Mouse (Mus musculus) forebrain, embryonic 12.5 days (tissue): ENCODE measurements at regions not wholly inside any gene's neighbourhood (a gene's known extent, or its start where the extent isn't known, plus 50 kb on each side); places are given as distances from the start of the nearest gene placed in this dataset.

ENCODE experiments used
- ATAC-seq: fragments of 200-750 bp; cut with Nextera tagmentation; 2 replicates; pipeline ENCODE4 v1.8.0; 2017; ENCODE audit warnings: moderate TSS enrichment; ENCODE audit not compliant: low FRiP score
- H3K27ac ChIP-seq: fragments of 300-500 bp; sonication (generic); 2 replicates; pipeline ENCODE4 v1.5.1; 2016; ENCODE audit warnings: mild to moderate bottlenecking
- H3K27me3 ChIP-seq: fragments of 300-500 bp; sonication (generic); 2 replicates; pipeline ENCODE4 v1.6.1; 2016; ENCODE audit warnings: mild to moderate bottlenecking
- H3K36me3 ChIP-seq: fragments of 300-500 bp; sonication (generic); replicated peaks from 2 replicates; pipeline ENCODE4 v1.6.1; 2016; ENCODE audit warnings: mild to moderate bottlenecking
- H3K4me1 ChIP-seq: fragments of 300-500 bp; sonication (generic); 2 replicates; pipeline ENCODE4 v1.6.1; 2016
- H3K4me2 ChIP-seq: fragments of 300-500 bp; sonication (generic); 2 replicates; pipeline ENCODE4 v1.6.1; 2016; ENCODE audit warnings: mild to moderate bottlenecking, moderate library complexity
- H3K4me3 ChIP-seq: fragments of 300-500 bp; sonication (generic); replicated peaks from 2 replicates; pipeline ENCODE4 v1.5.1; 2016; ENCODE audit warnings: mild to moderate bottlenecking
- H3K9ac ChIP-seq: fragments of 300-500 bp; sonication (generic); 2 replicates; pipeline ENCODE4 v1.6.1; 2016; ENCODE audit warnings: mild to moderate bottlenecking
- H3K9me3 ChIP-seq: fragments of 300-500 bp; sonication (generic); 2 replicates; pipeline ENCODE4 v1.6.1; 2016
- WGBS: fragments of 180-500 bp; shearing (Covaris S2); methylation state at CpG from one replicate; pipeline ENCODE4 v1.1.7; 2016; 5-methylcytosine and 5-hydroxymethylcytosine counted together

- H3K27ac ChIP-seq, result 0 out of 2 replicates have a peak overlapping the region, but pooled peaks have one; percentile 25
- 45% methylated on average over 9 of the region's 9 CpGs for WGBS
- H3K4me2 ChIP-seq, result no peak overlapping the region
- peak; percentile 85 for ATAC-seq
- no peak overlapping the region for H3K9ac ChIP-seq
- H3K27me3 ChIP-seq, result no peaks in the 10 kb centered on the region
- H3K9me3 ChIP-seq, result no peaks in the 10 kb centered on the region
- no peak overlapping the region for H3K4me3 ChIP-seq
- peaks cover 7% of the 10 kb centered on the region; the same call in 1 of the 2 replicates for H3K4me1 ChIP-seq
- H3K36me3 ChIP-seq, result no peaks in the 10 kb centered on the region
Observed at GRCm38 (mm10) chr17:9848559-9849357, 179.2 kb upstream of the Pabpc6 start.

- no peak for ATAC-seq
- no peaks in the 10 kb centered on the region for H3K27me3 ChIP-seq
- no peaks in the 10 kb centered on the region for H3K36me3 ChIP-seq
- H3K9ac ChIP-seq, result no peak overlapping the region
- H3K4me3 ChIP-seq, result no peak overlapping the region
- H3K4me1 ChIP-seq, result peaks cover 7% of the 10 kb centered on the region; the same call in 1 of the 2 replicates
- no peaks in the 10 kb centered on the region for H3K9me3 ChIP-seq
- no peak overlapping the region for H3K4me2 ChIP-seq
- H3K27ac ChIP-seq, result no peak overlapping the region
- WGBS, result 79% methylated on average over 4 of the region's 4 CpGs
Observed at GRCm38 (mm10) chr17:9845451-9846075, 176.0 kb upstream of the Pabpc6 start.

- Histone ChIP-seq H3K4me1 (no peaks in the 10 kb centered on the region), H3K36me3 (no peaks in the 10 kb centered on the region), H3K27me3 (no peaks in the 10 kb centered on the region), H3K27ac (no peak overlapping the region), H3K4me2 (no peak overlapping the region), H3K4me3 (no peak overlapping the region), H3K9ac (no peak overlapping the region), H3K9me3 (no peaks in the 10 kb centered on the region)
- no peak for ATAC-seq
- WGBS, result 90% methylated on average over 2 of the region's 2 CpGs
Observed at GRCm38 (mm10) chr17:9841103-9841502, 171.6 kb upstream of the Pabpc6 start.

- no peak for ATAC-seq
- Histone ChIP-seq H3K27me3 (no peaks in the 10 kb centered on the region), H3K4me3 (no peak overlapping the region), H3K9me3 (no peaks in the 10 kb centered on the region), H3K4me1 (no peaks in the 10 kb centered on the region), H3K4me2 (no peak overlapping the region), H3K36me3 (no peaks in the 10 kb centered on the region), H3K27ac (no peak overlapping the region), H3K9ac (no peak overlapping the region)
- 86% methylated on average over 7 of the region's 7 CpGs for WGBS
Observed at GRCm38 (mm10) chr17:9839256-9839655, 169.7 kb upstream of the Pabpc6 start.

GRCm38 (mm10) chr17:9836995-9837842, 167.7 kb upstream of the Pabpc6 start:
- H3K9ac ChIP-seq, result no peak overlapping the region
- no peaks in the 10 kb centered on the region for H3K27me3 ChIP-seq
- H3K27ac ChIP-seq, result no peak overlapping the region
- ATAC-seq, result no peak
- H3K4me3 ChIP-seq, result no peak overlapping the region
- H3K9me3 ChIP-seq, result no peaks in the 10 kb centered on the region
- H3K4me1 ChIP-seq, result no peaks in the 10 kb centered on the region
- no peaks in the 10 kb centered on the region for H3K36me3 ChIP-seq
- H3K4me2 ChIP-seq, result no peak overlapping the region
- WGBS, result 77% methylated on average over 7 of the region's 7 CpGs

GRCm38 (mm10) chr17:9829895-9830294, 160.4 kb upstream of the Pabpc6 start:
- no peaks in the 10 kb centered on the region for H3K4me1 ChIP-seq
- 76% methylated on average over 5 of the region's 5 CpGs for WGBS
- no peaks in the 10 kb centered on the region for H3K27me3 ChIP-seq
- no peak for ATAC-seq
- H3K4me2 ChIP-seq, result no peak overlapping the region
- H3K27ac ChIP-seq, result no peak overlapping the region
- no peaks in the 10 kb centered on the region for H3K9me3 ChIP-seq
- H3K4me3 ChIP-seq, result no peak overlapping the region
- H3K9ac ChIP-seq, result no peak overlapping the region
- no peaks in the 10 kb centered on the region for H3K36me3 ChIP-seq

- H3K36me3 ChIP-seq, result no peaks in the 10 kb centered on the region
- no peaks in the 10 kb centered on the region for H3K9me3 ChIP-seq
- no peak for ATAC-seq
- H3K27me3 ChIP-seq, result no peaks in the 10 kb centered on the region
- H3K9ac ChIP-seq, result no peak overlapping the region
- H3K4me1 ChIP-seq, result no peaks in the 10 kb centered on the region
- no peak overlapping the region for H3K4me3 ChIP-seq
- no peak overlapping the region for H3K4me2 ChIP-seq
- WGBS, result 94% methylated on average over 4 of the region's 4 CpGs
- H3K27ac ChIP-seq, result no peak overlapping the region
Observed at GRCm38 (mm10) chr17:9821358-9821757, 151.8 kb upstream of the Pabpc6 start.

GRCm38 (mm10) chr17:9817056-9817455, 147.5 kb upstream of the Pabpc6 start:
- H3K27ac ChIP-seq, result no peak overlapping the region
- ATAC-seq, result no peak

GRCm38 (mm10) chr17:9797069-9797468, 127.6 kb upstream of the Pabpc6 start:
- Histone ChIP-seq H3K4me3 (no peak overlapping the region), H3K27ac (peak overlapping the region; percentile 50; the same call in 1 of the 2 replicates), H3K9ac (no peak overlapping the region), H3K36me3 (no peaks in the 10 kb centered on the region), H3K4me2 (no peak overlapping the region), H3K9me3 (0 out of 2 replicates have a peak, but pooled peaks cover 4% of the 10 kb centered on the region), H3K4me1 (peaks cover 9% of the 10 kb centered on the region), H3K27me3 (no peaks in the 10 kb centered on the region)
- 84% methylated on average over 8 of the region's 8 CpGs for WGBS
- no peak for ATAC-seq

More at GRCm38 (mm10) chr17:9817056-9817455, 147.5 kb upstream of the Pabpc6 start:
- Histone ChIP-seq H3K4me2 (no peak overlapping the region), H3K36me3 (no peaks in the 10 kb centered on the region), H3K9ac (no peak overlapping the region), H3K27me3 (no peaks in the 10 kb centered on the region), H3K4me3 (no peak overlapping the region), H3K4me1 (no peaks in the 10 kb centered on the region), H3K9me3 (no peaks in the 10 kb centered on the region)

GRCm38 (mm10) chr17:9796225-9796988, 126.9 kb upstream of the Pabpc6 start:
- WGBS, result 27% methylated on average over 13 of the region's 13 CpGs
- H3K4me1 ChIP-seq, result peaks cover 9% of the 10 kb centered on the region
- ATAC-seq, result 0 out of 2 replicates have a peak, but pooled peaks have one; percentile 33
- no peaks in the 10 kb centered on the region for H3K27me3 ChIP-seq
- H3K4me3 ChIP-seq, result no peak overlapping the region
- H3K4me2 ChIP-seq, result no peak overlapping the region
- no peak overlapping the region for H3K9ac ChIP-seq
- peak overlapping the region; percentile 50 for H3K27ac ChIP-seq
- H3K9me3 ChIP-seq, result 0 out of 2 replicates have a peak, but pooled peaks cover 4% of the 10 kb centered on the region
- H3K36me3 ChIP-seq, result no peaks in the 10 kb centered on the region

- Histone ChIP-seq H3K9ac (no peak overlapping the region), H3K36me3 (no peaks in the 10 kb centered on the region), H3K9me3 (no peaks in the 10 kb centered on the region), H3K4me2 (no peak overlapping the region), H3K27me3 (no peaks in the 10 kb centered on the region), H3K4me1 (peaks cover 34% of the 10 kb centered on the region), H3K4me3 (no peak overlapping the region), H3K27ac (0 out of 2 replicates have a peak overlapping the region, but pooled peaks have one; percentile 8)
- WGBS, result 90% methylated on average over 5 of the region's 5 CpGs
- ATAC-seq, result no peak
Observed at GRCm38 (mm10) chr17:9778866-9779265, 109.3 kb upstream of the Pabpc6 start.
